Mouse (Mus musculus): Measurements from ENCODE around the gene Mthfs.
A peak's percentile ranks its signal among the peaks of the same experiment; 100 is the strongest.

The Mthfs gene

DNA sequence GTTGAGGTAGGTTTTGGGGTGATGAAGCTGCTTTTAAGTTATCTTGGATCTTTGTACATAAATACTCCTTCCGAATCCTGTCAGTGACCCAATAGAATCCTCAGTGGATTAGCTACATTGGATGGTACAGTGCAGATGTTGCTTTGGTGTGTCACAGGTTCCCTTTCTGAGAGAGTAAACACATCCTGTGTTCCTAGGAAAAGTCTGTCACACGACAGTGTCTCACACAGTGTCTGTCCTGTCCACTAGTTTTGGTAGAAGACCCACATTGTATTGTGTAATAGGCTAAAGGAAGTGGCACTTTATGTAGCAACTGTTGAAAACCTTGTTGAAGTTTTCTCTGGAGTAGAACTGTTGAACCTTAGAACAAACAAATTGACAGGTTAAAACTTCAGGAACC lies 42.9 kb downstream of the Mthfs start:
- DNase-seq (ENCODE audit: low read depth) = no peak

DNA sequence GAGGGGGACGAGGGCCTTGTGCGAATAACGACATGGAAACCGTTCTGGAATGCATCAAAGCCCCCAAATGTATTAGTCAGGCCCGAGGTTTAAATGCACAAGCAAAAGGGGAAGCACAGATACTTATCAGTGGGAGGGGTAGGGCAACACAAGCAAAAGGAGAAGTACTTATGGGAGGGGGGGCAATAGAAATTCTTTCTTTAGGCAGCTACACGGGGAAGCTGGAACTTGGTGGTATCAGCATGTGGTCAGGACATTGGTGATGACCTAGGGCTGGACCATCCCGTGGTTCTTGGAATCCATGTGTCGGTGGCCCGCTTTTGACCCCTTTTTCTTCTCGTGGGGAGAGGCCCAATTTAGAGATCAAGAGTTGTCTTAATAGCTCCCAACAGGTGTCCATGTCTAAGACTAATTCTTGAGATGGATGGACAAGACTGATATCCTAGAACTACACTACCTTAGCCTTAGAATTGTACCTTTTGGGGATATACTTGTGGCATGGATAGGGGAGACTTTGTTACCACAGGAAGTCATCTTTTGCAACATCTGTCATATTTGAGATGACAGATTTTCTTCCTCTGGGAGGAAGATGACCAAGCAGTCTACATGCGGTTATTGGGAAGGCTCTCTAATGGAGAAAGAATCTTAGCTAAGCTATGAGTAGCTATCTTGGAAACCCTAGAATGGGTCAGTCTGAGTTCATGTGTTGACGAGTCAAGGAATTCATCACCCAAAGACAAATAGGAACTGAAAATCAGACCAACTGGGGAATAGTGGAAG lies 46.3 kb downstream of the Mthfs start:
- DNase-seq (ENCODE audit: low read depth) = no peak

DNA sequence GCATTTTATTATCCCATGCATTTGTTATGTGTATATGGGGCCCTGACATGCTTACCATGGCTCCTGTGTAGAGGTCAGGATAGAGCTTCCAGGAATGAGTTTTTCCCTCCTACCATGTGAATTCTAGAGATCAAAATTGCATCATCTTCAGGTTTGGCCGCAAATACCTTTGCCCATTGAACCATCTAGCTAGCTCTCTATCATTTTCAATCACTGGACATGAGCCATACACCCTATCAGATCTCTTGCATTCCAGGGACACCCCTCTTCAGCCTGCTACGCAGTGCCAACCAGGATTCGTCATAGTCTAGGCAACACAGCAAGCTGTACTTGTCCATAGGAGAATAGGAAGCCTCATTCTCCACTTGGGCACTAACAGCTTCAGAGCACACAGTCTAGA lies 53.5 kb downstream of the Mthfs start:
- DNase-seq (ENCODE audit: low read depth) = no peak

DNA sequence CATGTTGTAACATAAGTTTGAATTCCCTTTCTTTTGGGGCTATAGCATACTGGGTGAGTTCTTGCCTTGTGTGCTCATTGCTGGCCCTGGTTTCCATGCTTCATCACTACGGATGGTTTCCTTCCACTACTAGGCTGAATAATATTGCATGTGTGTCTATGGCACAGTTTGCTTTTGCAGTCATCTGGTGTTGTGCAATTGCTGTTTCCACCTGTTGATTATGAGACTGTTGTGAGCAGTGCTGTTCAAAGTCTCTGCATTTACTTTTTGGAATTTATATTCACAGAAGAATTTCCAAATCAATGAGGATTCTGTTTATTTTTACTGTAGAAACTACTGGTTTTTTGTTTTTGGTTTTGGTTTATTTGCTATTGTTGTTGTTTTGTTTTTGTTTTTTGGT lies 54.1 kb downstream of the Mthfs start:
- DNase-seq (ENCODE audit: low read depth) = no peak

DNA sequence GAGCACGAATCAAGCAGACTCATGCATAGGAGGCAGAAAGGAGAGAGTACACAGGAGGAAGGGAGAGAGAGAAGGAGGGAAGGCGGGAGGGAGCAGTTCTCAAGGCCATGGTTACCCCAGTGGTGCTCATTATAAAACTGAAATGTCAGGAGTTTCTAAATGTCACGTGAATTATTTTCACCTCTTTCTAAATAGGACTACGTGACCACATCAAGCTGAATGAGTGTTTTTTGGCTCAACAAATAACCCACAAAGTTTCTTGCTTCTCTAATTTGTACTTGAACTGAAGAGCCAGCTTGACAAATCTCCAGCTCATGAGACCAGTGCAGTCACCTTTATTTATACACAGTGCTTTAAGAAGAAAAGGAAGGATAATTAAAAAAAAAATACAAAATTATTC lies 56.6 kb downstream of the Mthfs start:
- no peak for DNase-seq (ENCODE audit: low read depth)

DNA sequence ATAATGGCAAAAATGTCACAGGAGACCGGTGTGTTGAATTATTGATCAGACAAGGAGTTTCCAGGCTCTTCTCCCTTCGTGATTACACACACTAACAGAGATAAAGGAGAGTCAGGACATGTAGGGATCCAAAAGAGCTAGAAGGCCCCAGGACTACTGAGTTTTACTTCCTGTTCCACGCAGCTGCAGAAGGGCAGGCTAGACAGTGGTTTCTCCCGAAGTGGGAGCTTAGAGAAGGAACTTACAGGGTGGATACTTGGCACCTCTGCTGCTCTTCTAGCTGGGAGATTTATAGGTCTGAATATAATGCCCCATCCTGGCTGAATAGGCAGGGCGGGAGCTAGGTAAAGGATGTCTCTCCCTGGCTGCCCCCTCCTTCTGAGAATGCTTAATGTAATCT lies 57.1 kb downstream of the Mthfs start:
- no peak for DNase-seq (ENCODE audit: low read depth)

DNA sequence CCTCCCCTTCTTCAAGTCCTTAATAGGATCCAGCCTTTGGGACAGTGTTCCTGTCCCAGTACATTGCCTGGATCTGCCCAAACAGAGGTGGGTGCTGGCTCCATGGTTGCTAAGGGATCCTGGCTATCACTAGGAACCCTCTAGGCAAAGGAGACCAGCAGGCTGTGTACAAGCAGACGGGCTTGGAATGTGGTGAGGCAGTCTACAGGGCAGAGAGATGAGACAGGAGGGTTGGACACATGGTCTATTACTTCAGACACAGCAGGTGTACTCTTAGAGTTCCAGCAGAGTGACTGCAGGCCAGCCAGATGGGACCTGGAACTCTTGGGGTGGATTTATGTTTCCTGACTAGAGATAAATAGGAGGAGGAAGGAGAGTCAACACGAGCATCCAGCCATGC lies 59.9 kb downstream of the Mthfs start:
- no peak for DNase-seq (ENCODE audit: low read depth)

DNA sequence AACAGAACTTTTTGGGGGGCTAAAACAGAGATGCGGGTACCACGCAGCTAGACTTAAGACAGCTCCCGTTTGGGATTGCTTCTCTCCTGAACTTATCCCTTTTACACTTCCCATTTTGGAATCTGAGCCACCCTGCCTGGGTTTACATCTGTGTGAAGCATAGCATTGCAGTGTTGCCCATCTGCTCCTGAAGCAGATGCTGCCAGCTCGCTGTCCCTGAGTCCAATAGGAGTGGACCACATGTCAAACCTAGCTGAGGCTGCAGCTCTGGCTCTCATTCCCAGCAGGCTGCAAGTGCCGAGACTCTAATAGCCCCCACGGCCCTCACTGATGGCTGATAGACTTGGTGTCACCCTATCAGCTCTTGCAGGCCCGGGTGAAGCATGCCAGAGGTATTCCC lies 63.3 kb downstream of the Mthfs start:
- no peak for DNase-seq (ENCODE audit: low read depth)

DNA sequence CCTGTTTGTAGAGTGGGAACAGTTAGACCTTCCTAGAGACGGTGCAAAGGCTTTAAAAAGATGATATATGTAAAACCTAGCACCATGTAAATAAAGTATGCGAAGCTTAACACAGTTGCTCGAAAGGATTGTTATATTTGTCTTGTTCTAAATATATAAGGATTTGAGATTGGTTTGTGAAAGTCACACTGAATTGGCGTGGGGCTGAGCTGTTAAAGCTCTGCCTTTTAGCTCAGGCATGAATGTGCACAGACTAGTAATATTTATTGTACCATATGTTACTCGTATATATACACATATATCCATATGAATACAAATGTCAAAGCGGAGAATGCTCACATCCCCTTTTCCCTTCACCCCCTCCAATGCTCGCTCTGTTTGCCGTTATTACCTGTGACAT lies 67.7 kb downstream of the Mthfs start:
- no peak for DNase-seq (ENCODE audit: low read depth)

DNA sequence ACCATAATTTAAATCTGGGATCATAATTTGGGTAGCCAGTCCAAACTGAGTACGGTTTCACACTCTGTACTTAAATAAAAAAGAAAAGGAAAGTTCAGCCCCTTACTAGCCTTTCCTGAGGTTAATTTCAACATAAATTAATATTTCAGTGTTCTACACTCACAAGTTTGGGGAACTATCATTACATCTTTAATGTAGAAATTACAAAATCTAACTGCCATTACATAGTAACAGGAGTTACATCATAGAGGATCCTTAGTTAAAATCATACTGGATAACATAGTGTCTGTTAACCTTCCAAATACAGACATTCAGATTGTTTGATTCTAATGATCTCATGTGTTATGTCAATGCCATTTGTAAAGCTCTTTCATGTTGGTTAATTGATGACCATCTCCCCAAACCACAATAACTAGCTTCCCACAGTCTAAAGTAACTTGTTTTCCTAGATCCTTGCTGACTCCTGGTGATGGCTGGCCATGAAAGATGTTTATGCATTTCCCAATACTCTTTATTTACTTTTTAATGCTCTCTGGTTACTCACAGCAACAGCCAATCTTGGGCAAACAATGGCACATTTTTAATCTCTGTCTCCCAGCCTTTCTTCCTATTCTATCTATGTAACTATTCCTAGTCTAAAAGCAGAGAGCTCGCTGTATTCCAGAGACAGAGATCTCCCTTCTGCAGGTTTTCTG lies 72.0 kb downstream of the Mthfs start:
- no peak for DNase-seq (ENCODE audit: low read depth)

DNA sequence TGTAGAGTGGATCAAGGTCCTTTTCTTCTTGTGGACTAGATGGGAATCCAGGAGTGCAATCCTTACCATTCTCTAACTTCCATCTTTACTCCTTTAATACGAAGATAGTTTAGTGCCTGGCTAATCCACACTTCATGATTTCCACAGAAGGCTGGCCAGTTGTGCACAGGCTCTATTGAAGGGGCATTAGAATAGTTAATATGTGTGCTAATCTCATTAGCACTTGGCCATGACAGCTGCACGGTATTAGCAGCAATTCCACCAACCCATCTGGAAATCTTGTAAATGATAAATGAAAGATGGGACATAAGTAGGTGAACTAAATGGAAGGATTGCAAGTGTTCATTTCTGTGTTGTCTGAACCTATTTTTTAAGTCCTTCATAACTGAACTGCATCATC lies 77.6 kb downstream of the Mthfs start:
- DNase-seq (ENCODE audit: low read depth) = no peak

DNA sequence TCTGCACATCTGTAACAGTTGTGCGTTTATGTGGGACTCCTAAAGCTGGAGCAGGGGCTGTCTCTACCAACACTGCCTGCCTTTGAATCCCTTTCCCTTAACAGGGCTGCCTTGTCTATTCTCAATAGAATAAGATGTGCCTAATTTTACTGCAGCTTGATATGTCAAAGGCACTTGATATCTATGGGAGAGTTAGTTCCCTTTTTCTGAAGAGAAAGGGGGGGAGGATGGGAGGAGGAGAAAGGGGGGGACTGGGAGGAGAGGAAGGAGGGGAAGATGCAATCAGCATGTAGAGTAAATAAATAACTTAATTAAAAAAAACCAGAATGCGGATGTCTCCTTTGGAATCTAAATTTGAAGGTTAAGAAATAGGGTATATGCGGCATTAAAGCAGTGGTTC lies 82.9 kb downstream of the Mthfs start:
- DNase-seq (ENCODE audit: low read depth) = no peak

DNA sequence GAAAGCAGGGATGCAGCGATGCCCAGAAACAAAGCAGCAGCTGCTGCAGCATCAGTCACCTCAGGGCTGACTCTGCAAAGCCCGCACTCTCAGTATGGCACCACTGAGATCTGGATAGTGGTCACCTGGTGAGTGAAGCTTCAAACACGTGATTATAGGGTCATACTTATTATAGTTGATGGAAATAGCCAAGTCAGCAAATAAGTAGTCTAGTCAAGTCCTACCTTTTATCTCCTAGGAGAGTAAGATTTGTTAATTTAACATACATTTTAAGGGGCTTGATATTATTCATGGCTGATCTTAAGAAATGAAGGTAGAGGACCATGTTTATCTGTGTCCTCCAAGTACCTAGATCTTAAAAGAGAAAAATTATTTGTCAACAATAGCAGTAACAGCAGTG lies 83.6 kb downstream of the Mthfs start:
- no peak for DNase-seq (ENCODE audit: low read depth)

DNA sequence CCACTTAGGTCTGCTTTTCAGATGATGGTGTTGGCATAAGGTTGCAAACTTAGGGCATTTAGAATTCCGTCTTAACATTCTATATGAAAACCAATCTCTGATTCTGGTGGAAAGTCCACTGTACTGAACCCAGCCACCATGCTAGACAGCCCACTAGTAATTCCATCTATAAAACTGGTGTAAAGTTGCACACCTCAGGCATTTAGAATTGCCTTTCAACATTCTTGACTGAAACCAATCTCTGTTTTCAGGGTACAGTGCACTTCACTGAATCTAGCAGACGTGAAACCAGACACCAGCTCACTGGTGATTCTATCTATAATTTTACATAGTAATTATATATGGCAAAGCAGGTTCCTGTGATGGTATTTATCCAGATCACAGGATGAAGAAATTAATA lies 95.2 kb downstream of the Mthfs start:
- DNase-seq (ENCODE audit: low read depth) = no peak

DNA sequence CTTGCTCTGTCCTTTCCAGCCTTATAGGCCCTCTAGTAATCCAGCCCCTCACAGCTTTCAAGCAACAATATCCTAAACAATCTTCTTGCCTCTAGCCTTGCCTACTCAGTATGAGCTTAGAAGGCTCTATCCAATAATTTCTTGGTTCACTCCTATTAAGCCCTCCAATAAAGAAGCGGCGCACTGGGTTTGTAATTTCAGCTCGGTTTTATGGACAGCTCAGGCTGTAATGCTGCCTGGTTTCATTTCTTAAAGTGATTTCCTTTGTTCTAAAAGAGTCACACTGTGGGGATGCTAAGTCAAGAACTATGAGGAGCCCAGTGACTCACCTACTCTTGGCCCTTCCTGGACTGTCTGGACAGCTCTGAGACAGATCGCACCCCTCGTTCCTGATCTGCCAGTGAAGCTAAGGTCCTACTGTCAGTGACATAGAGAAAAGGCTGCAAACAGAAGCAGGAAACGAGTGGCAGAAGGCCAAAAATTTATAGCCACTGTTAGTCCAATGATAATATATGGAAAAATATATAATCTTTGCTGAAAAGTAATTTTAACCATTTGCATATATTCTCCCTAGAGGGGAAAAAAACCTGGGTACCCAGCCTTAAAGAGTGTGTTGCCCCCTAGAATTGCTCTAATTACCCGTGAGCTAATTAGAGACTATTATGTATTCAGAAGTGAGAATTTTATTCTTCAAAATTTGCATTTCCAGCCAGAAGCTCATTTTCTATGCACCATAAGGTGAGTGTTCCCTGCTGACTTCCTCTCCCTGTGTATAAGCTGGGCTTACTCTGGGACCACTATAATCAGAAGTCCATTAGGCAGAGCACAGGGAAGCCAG lies 98.1 kb downstream of the Mthfs start:
- no peak for DNase-seq (ENCODE audit: low read depth)

DNA sequence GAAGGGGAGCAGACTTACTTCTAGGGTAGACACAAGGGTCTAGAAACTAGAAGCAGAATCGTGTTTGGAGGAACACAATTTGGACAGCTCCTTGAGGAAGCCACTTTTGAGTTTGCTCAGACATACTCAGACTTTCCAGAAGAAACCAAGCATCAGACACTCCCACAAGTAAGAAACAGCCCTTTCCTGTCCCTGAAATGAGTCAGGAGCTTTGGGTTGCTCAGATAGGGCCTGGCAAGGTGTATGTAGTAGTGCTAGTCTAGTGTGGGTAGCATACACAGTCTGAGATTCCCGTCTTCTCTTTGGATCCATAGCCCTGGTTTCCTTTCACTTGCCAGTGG lies 98.7 kb downstream of the Mthfs start:
- no peak for DNase-seq (ENCODE audit: low read depth)

DNA sequence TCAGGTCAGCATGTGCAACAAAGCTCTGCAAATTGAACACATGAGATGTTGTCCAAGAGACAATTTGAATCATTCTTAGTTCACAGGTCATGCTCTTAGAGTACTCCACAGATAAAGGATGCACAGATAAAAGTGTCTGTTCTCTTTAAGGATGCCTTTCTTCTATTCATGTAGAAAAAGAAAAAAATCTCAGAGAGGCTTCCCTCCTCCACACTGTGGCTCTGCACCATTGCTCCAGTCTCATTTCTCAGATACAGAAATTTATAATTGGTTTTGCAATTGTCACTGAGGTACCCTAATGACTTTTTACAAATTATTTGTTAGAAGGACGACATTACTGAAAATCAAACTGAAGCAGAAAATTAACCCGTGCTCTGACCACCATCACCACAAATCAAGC lies 101.2 kb downstream of the Mthfs start:
- no peak for DNase-seq (ENCODE audit: low read depth)

DNA sequence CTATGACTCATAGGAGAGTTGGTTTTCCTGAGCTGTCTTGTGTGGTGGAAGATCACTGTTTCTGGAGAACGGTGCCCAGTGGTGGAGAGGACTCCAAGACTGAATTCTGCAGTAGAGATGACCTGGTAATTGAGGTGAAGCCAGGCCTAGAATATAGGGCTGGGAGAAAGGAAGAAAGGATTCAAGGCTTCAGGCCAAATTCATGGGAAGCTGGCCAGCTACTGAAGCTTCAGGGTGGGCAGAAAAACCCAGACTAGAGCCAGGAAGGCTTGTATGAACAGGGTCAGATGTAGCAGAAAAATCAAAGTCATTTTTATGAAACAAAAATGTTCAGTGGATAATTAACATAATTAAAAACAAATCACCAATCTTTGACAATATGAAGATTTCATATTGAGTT lies 163.3 kb downstream of the Mthfs start:
- no peak for DNase-seq (ENCODE audit: low read depth)

DNA sequence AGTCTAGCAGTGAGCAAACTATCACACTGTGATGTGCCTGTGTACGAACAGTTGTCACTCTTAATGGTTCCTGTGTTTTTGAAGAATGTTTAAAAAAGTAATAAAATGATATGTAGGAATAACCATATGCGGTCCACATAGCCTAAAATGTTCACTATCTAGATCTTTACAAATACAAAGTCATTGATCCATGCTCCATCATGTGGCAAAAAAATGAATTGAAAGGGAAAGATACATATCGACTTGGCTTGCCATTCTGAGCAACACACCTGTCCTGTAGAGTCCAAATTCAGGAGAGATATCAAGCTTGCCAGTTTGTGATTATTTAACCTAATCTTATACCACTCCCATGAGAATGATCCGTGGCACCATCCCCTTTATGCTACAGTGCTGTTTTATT lies 164.2 kb downstream of the Mthfs start:
- peak; percentile 18 for DNase-seq (ENCODE audit: low read depth)

DNA sequence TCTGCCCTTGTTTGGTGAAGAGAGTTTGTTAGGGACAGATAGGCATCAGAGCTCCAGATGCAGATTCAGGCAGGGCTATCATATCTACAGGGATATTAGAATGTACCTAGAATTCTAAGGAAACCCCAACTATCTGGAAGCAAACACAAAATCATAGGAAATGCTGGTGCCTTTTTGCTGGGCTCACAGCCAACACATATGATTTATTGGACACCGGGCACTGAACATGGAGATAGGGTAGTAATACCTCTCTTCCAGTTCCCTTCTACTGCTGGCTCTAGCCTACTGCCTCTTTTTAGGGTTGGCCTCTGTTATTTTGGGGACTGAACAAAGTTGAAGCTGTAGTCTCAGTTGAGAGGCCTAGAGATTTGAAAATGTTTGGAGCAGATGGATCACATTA lies 192.6 kb downstream of the Mthfs start:
- no peak for DNase-seq (ENCODE audit: low read depth)

Data from induced T-regulatory cell, adult 2 months (primary cell).